Mouse (Mus musculus) brain, embryonic 14.5 days (tissue): ENCODE results near the gene 2210011C24Rik.

ENCODE experiments used
- CTCF ChIP-seq: fragments of 200-500 bp; IDR thresholded peaks from 2 replicates; pipeline ENCODE4 v1.5.1; 2012; ENCODE audit warnings: inconsistent platforms, mild to moderate bottlenecking, moderate library complexity, borderline replicate concordance; ENCODE audit not compliant: insufficient read depth, insufficient read length; ENCODE audit errors: extremely low read depth
- POLR2A ChIP-seq: fragments of 200-500 bp; IDR thresholded peaks from 2 replicates; pipeline ENCODE4 v1.6.1; 2012; ENCODE audit warnings: mild to moderate bottlenecking, inconsistent platforms, borderline replicate concordance; ENCODE audit not compliant: poor library complexity, insufficient read depth, insufficient read length, severe bottlenecking; ENCODE audit errors: extremely low read depth

DNA sequence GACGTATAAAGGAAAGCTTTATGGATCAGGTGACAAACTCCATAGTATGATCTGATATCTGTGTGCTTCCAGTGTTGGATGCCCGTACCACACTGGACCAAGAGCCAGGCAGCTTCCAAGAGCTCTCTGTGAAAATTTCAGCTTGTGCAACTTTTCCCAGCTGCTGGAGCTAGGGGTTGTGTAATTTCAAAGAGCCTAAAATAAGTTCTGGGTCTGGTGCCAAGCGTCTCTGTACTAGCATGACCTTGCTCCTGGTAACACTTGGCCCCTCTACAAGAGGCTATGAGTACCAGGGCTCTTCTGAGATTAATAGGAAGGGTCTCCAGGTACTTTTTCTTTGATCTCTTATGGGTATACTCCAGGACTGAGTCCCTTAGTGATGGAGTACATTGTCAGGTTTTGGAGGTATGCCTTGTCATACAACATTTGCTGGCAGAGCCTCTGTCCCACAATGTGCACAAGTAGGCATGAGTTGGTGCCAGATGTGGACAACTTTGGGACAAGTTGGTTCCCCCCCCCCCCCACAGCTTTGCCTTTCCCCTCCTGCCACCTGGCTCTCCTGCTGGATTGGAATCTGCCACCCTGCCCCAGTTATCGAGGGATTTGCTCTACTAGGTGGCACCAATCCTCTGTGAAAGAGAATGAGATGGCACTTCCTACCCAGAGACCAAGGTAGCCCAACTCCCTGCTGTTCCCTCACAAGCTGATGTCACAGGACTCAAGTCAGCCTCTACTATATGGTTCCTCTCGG is 47.8 kb downstream of the 2210011C24Rik start:
- TF ChIP-seq POLR2A = no peak
- no peak for TF ChIP-seq CTCF
